Mouse (Mus musculus) stomach, postnatal 0 days (tissue): ENCODE results near the gene Ctsm. TPM values are rescaled to one million over a fixed set of nuclear protein-coding genes. Genes with fewer than 3 reads are reported as not detected.
"Not testable (repeated sequence)": the region's sequence is repeated elsewhere in the genome, so short reads cannot be mapped to it uniquely, and the experiment has no call there.

Experiments
- ATAC-seq: fragments of 200-750 bp; cut with Nextera tagmentation; 2 replicates; pipeline ENCODE4 v1.8.0; 2017; ENCODE audit not compliant: low FRiP score, low TSS enrichment
- DNase-seq: peaks from one replicate; pipeline ENCODE4 v3.0.0-alpha.2; 2016; ENCODE audit warnings: low spot score
- H3K27ac ChIP-seq: fragments of 300-500 bp; sonication (generic); replicated peaks from 2 replicates; pipeline ENCODE4 v1.5.1; 2014; ENCODE audit warnings: mild to moderate bottlenecking, control low read depth
- H3K27me3 ChIP-seq: fragments of 300-500 bp; sonication (generic); 2 replicates; pipeline ENCODE4 v1.6.1; 2014; ENCODE audit warnings: low read length; ENCODE audit not compliant: control insufficient read depth, insufficient read depth
- H3K36me3 ChIP-seq: fragments of 300-500 bp; sonication (generic); 2 replicates; pipeline ENCODE4 v1.6.1; 2014; ENCODE audit warnings: low read length, mixed read lengths; ENCODE audit not compliant: control insufficient read depth, insufficient read depth
- H3K4me1 ChIP-seq: fragments of 300-500 bp; sonication (generic); replicated peaks from 2 replicates; pipeline ENCODE4 v1.6.1; 2014; ENCODE audit warnings: antibody characterized with exemption; ENCODE audit not compliant: control insufficient read depth, insufficient read depth
- H3K4me2 ChIP-seq: fragments of 300-500 bp; sonication (generic); replicated peaks from 2 replicates; pipeline ENCODE4 v1.6.1; 2014; ENCODE audit warnings: low read depth, mild to moderate bottlenecking, control low read depth, moderate library complexity
- H3K4me3 ChIP-seq: fragments of 300-500 bp; sonication (generic); 2 replicates; pipeline ENCODE4 v1.5.1; 2014; ENCODE audit warnings: low read depth, low read length, control low read depth
- H3K9ac ChIP-seq: fragments of 300-500 bp; sonication (generic); 2 replicates; pipeline ENCODE4 v1.6.1; 2014; ENCODE audit warnings: mild to moderate bottlenecking, low read length, control low read depth, mixed read lengths
- H3K9me3 ChIP-seq: fragments of 300-500 bp; sonication (generic); 2 replicates; pipeline ENCODE4 v1.6.1; 2016; ENCODE audit warnings: low read length; ENCODE audit not compliant: control insufficient read depth
- CTCF ChIP-seq: IDR thresholded peaks from 2 replicates; pipeline ENCODE4 v1.5.1; 2016; ENCODE audit warnings: antibody characterized with exemption, low read depth, mild to moderate bottlenecking, moderate library complexity
- EP300 ChIP-seq: optimal IDR thresholded peaks from 2 replicates; pipeline ENCODE3; 2016; ENCODE audit warnings: antibody characterized with exemption
- WGBS: fragments of 180-500 bp; shearing (Covaris S2); extraction: QIAGEN DNeasy Blood & Tissue Kit; methylation state at CpG from one replicate; pipeline ENCODE4 v1.1.7; 2014; 5-methylcytosine and 5-hydroxymethylcytosine counted together
- polyA plus RNA-seq: library from polyadenylated mRNA; unstranded; fragments of >200 nt; fragmentation: Nextera tagmentation; extraction: Ambion mirVana; gene quantifications from 2 replicates; pipeline ENCODE4 v1.2.1, GENCODE M21; 2015

The Ctsm gene
- polyA plus RNA-seq: not detected in 2 replicates

GRCm38 (mm10) chr13:61541631-61542030 is at the start of gene Ctsm:
TSS of gene Ctsm (minus strand) at chr13:61541839.
- no peaks in the 10 kb centered on the region for H3K4me1 ChIP-seq
- H3K27ac ChIP-seq: no peak within 1 kb of the TSS
- DNase-seq (no peak), ATAC-seq (no peak)
- no peaks in the 10 kb centered on the region for H3K27me3 ChIP-seq
- H3K36me3 ChIP-seq: no peaks in the 10 kb centered on the region
- WGBS: 59% methylated on average over 4 of the region's 4 CpGs
- no peak within 1 kb of the TSS for H3K9ac ChIP-seq
- 0 out of 2 replicates have a peak, but pooled peaks cover 3% of the 10 kb centered on the region for H3K9me3 ChIP-seq
- no peak for TF ChIP-seq CTCF
- TF ChIP-seq EP300: no peak
- no peak within 1 kb of the TSS for H3K4me2 ChIP-seq
- no peak within 1 kb of the TSS for H3K4me3 ChIP-seq

- Histone ChIP-seq H3K9ac (no peak within 1 kb of the TSS), H3K4me3 (no peak within 1 kb of the TSS), H3K4me2 (no peak within 1 kb of the TSS), H3K4me1 (no peaks in the 10 kb centered on the region), H3K36me3 (no peaks in the 10 kb centered on the region), H3K27me3 (no peaks in the 10 kb centered on the region), H3K27ac (no peak within 1 kb of the TSS), H3K9me3 (no peaks in the 10 kb centered on the region)
- DNase-seq: no peak
- ATAC-seq: no peak
- TF ChIP-seq CTCF (no peak), EP300 (no peak)
Observed at GRCm38 (mm10) chr13:61570027-61570426, 28.4 kb upstream of the Ctsm start, which contains the start of gene Cts3. TSS of gene Cts3 (minus strand) at chr13:61570127.

DNA sequence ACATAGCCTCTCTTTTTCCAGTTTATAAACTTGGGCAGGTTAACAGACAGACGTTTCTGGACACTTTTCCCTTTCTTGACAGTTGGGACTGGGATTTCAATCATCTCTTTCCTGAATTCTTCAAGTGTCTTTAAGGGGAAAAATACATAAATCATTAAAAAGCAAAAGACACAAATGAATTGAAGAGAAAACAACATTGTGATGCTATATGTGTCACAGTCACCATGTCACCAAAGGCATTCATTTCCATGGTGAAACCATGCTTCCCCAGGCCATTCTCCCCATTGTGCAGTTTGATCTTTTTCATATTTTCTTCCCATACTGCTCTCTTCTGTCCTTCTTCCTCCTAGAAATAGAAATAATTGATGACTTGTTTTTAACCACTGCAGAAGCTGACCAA is 26.4 kb upstream of the Ctsm start, which contains the start of gene Gm49352:
Gene Gm49352 (minus strand): TSS at position 101 of the 400 bp plus-strand sequence.
- H3K27me3 ChIP-seq, DNase-seq, ATAC-seq, H3K4me1 ChIP-seq, H3K4me2 ChIP-seq, H3K9ac ChIP-seq, H3K27ac ChIP-seq, H3K36me3 ChIP-seq, H3K9me3 ChIP-seq, H3K4me3 ChIP-seq: not testable (repeated sequence)
- WGBS: 18% methylated on average over 1 of the region's 1 CpGs

Other genes starting within 250 kb of the Ctsm start
- gene Cts7, start 183.6 kb downstream of the Ctsm start, polyA plus RNA-seq: not detected in 2 replicates
- not detected in 2 replicates for gene Gm49352, start 26.3 kb upstream of the Ctsm start, polyA plus RNA-seq
- gene Cts3, start 28.3 kb upstream of the Ctsm start, polyA plus RNA-seq: not detected in 2 replicates